In genomic region chr5:77114817-77115731, GRCm38 (mm10) we compare ENCODE assay signal across 8 mouse cellular contexts. TPM values are rescaled to one million over a fixed set of nuclear protein-coding genes. Genes with fewer than 3 reads are reported as not detected.
DNase-seq lines count a peak whose midpoint lies in the region; ATAC-seq lines count a peak whose summit lies in the region.

Hopx (minus strand) TSS chr5:77115121.

- peaks cover 45% of the 10 kb centered on the region for H3K27me3 ChIP-seq in hindbrain, embryonic 10.5 days (ENCODE audit: insufficient read depth, poor library complexity, severe bottlenecking)
- no peaks in the 10 kb centered on the region for H3K27me3 ChIP-seq in stomach, embryonic 14.5 days (ENCODE audit: control insufficient read depth, insufficient read depth, low read length)

- peak within 1 kb of the TSS; percentile 42; the same call in 1 of the 2 replicates for H3K27ac ChIP-seq in hindbrain, embryonic 10.5 days
- peak within 1 kb of the TSS; percentile 4; the same call in 1 of the 2 replicates for H3K27ac ChIP-seq in stomach, embryonic 14.5 days (ENCODE audit: low read length)

- DNase-seq in MN1 (ENCODE audit: low spot score): peak; percentile 70
- DNase-seq in cerebellum, adult 8-10 months: peak; percentile 16
- peak; percentile 57 for DNase-seq in gastrocnemius, adult 18-20 months (ENCODE audit: low spot score)
- DNase-seq in hindbrain, embryonic 10.5 days (ENCODE audit: low spot score): no peak
- DNase-seq in layer of hippocampus, adult 18-20 months (ENCODE audit: low spot score in 2 of 2): peak in 1 of 2 experiments; percentile 76
- DNase-seq in lung, postnatal 25 days (ENCODE audit: low spot score): peak; percentile 88
- DNase-seq in spleen, adult 18-20 months: no peak

- H3K4me3 ChIP-seq in hindbrain, embryonic 10.5 days: no peak within 1 kb of the TSS; the same call in 1 of the 2 replicates
- no peak within 1 kb of the TSS for H3K4me3 ChIP-seq in stomach, embryonic 14.5 days (ENCODE audit: low read depth, low read length)

- peaks cover 11% of the 10 kb centered on the region; the same call in 1 of the 2 replicates for H3K4me1 ChIP-seq in hindbrain, embryonic 10.5 days (replicated peaks)
- 0 out of 2 replicates have a peak, but pooled peaks cover 6% of the 10 kb centered on the region for H3K4me1 ChIP-seq in stomach, embryonic 14.5 days (ENCODE audit: control insufficient read depth, insufficient read depth, low read length)

- peak within 1 kb of the TSS; percentile 36 for H3K4me2 ChIP-seq in stomach, embryonic 14.5 days (replicated peaks; ENCODE audit: low read depth, low read length)

- no peak within 1 kb of the TSS for H3K9ac ChIP-seq in stomach, embryonic 14.5 days (replicated peaks; ENCODE audit: low read depth, low read length)

- 50% methylated on average over 33 of the region's 33 CpGs for WGBS in hindbrain, embryonic 10.5 days
- WGBS in stomach, embryonic 14.5 days: 36% methylated on average over 33 of the region's 33 CpGs

- H3K9me3 ChIP-seq in hindbrain, embryonic 10.5 days: no peaks in the 10 kb centered on the region
- no peaks in the 10 kb centered on the region for H3K9me3 ChIP-seq in stomach, embryonic 14.5 days (ENCODE audit: control insufficient read depth, low read depth, low read length)

- no peaks in the 10 kb centered on the region for H3K36me3 ChIP-seq in hindbrain, embryonic 10.5 days
- no peaks in the 10 kb centered on the region for H3K36me3 ChIP-seq in stomach, embryonic 14.5 days (ENCODE audit: control insufficient read depth, insufficient read depth, low read length)

- peak; percentile 46; the same call in 1 of the 2 replicates for ATAC-seq in stomach, embryonic 14.5 days (ENCODE audit: insufficient number of reproducible peaks, insufficient read depth, low FRiP score, low read depth)

RNA-seq across cellular contexts. Expression of gene Hopx, which starts in this region (rescaled TPM):
- total RNA-seq in gastrocnemius, adult 18-20 months (2021): 1 to 10 TPM; 2.6 to 3.3 TPM
- polyA plus RNA-seq in hindbrain, embryonic 10.5 days (2016; fragmentation: Nextera tagmentation; extraction: Ambion mirVana): 0.20 and 0.34 TPM in 2 replicates
- total RNA-seq in layer of hippocampus, adult 18-20 months (2021): 10 to 100 TPM; 82.2 to 84.9 TPM
- 0.84 and 1.2 TPM in 2 replicates for polyA plus RNA-seq in stomach, embryonic 14.5 days (2014; fragmentation: Nextera tagmentation; extraction: Ambion mirVana)

Comparison
In these comparisons a context has a peak if more than half of its experiments do, and no peak if none do; other contexts are left out.
1. RNA of gene Hopx (total RNA-seq): 82.2 to 84.9 TPM in layer of hippocampus, adult 18-20 months; 2.6 to 3.3 TPM in gastrocnemius, adult 18-20 months; every median in the first group is over 10 times any median in the second.
2. DNase-seq: peak in MN1 (single experiment), cerebellum, adult 8-10 months (single experiment), gastrocnemius, adult 18-20 months (single experiment) and lung, postnatal 25 days (single experiment); none in hindbrain, embryonic 10.5 days (single experiment) and spleen, adult 18-20 months (0 of 2).